Mouse (Mus musculus) midbrain, embryonic 16.5 days (tissue): ENCODE data around the gene Sh3kbp1. TPM values are rescaled to one million over a fixed set of nuclear protein-coding genes. Genes with fewer than 3 reads are reported as not detected.

Experiments
- ATAC-seq: fragments of 200-750 bp; cut with Nextera tagmentation; 2 replicates; pipeline ENCODE4 v1.8.0; 2017; ENCODE audit warnings: moderate TSS enrichment
- H3K27ac ChIP-seq: fragments of 300-500 bp; sonication (generic); 2 replicates; pipeline ENCODE4 v1.5.1; 2014; ENCODE audit warnings: mild to moderate bottlenecking, low read length, mixed read lengths
- H3K27me3 ChIP-seq: fragments of 300-500 bp; sonication (generic); 2 replicates; pipeline ENCODE4 v1.6.1; 2014; ENCODE audit warnings: low read depth, low read length, mixed read lengths; ENCODE audit not compliant: control insufficient read depth, insufficient read depth
- H3K36me3 ChIP-seq: fragments of 300-500 bp; sonication (generic); 2 replicates; pipeline ENCODE4 v1.6.1; 2014; ENCODE audit warnings: mild to moderate bottlenecking, low read length, moderate library complexity, mixed read lengths; ENCODE audit not compliant: control insufficient read depth, insufficient read depth
- H3K4me1 ChIP-seq: fragments of 300-500 bp; sonication (generic); 2 replicates; pipeline ENCODE4 v1.6.1; 2014; ENCODE audit warnings: mild to moderate bottlenecking, low read length, mixed read lengths; ENCODE audit not compliant: control insufficient read depth, insufficient read depth
- H3K4me2 ChIP-seq: fragments of 300-500 bp; sonication (generic); 2 replicates; pipeline ENCODE4 v1.6.1; 2014; ENCODE audit warnings: mild to moderate bottlenecking, low read length, mixed read lengths
- H3K4me3 ChIP-seq: fragments of 300-500 bp; sonication (generic); 2 replicates; pipeline ENCODE4 v1.5.1; 2014; ENCODE audit warnings: low read depth, mild to moderate bottlenecking, low read length, moderate library complexity, mixed read lengths
- H3K9ac ChIP-seq: fragments of 300-500 bp; sonication (generic); 2 replicates; pipeline ENCODE4 v1.6.1; 2014; ENCODE audit warnings: low read depth, low read length, mixed read lengths
- H3K9me3 ChIP-seq: fragments of 300-500 bp; sonication (generic); replicated peaks from 2 replicates; pipeline ENCODE4 v1.6.1; 2014; ENCODE audit warnings: mild to moderate bottlenecking, low read length, mixed read lengths; ENCODE audit not compliant: control insufficient read depth, poor library complexity, severe bottlenecking
- WGBS: fragments of 180-500 bp; shearing (Covaris S2); extraction: QIAGEN DNeasy Blood & Tissue Kit; methylation state at CpG from one replicate; pipeline ENCODE4 v1.1.7; 2014; 5-methylcytosine and 5-hydroxymethylcytosine counted together
- polyA plus RNA-seq: library from polyadenylated mRNA; unstranded; fragments of >200 nt; fragmentation: Nextera tagmentation; extraction: Ambion mirVana; gene quantifications from 2 replicates; pipeline ENCODE4 v1.2.1, GENCODE M21; 2015

Gene Sh3kbp1
- polyA plus RNA-seq, 1 experiment from 2014 or later: 46.3 TPM

DNA sequence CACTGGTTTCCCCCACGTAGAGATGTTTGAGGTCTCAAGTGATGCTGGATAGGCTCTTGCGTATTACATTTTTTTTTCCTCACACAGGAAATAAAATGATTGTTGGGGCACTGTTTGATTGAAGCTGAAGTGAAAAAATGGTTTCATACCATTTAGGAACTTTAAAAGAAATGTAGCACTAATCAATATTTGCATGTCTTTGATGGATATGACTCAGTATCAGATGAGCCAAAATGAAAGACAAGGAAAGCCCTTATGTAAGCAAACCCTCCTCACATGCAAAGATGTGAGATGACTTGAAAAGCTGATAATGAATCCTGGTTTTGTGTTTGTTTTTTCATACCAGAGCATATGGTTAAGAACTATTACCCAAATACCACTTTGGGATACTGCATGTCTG, 272.0 kb downstream of the Sh3kbp1 start:
- peaks cover 2% of the 10 kb centered on the region for H3K27me3 ChIP-seq
- H3K36me3 ChIP-seq: no peaks in the 10 kb centered on the region
- ATAC-seq: no peak
- WGBS: 72% methylated on average over 2 of the region's 2 CpGs
- H3K27ac ChIP-seq: no peak overlapping the region
- no peak overlapping the region for H3K9ac ChIP-seq
- no peaks in the 10 kb centered on the region for H3K9me3 ChIP-seq
- no peak overlapping the region for H3K4me2 ChIP-seq
- H3K4me1 ChIP-seq: no peaks in the 10 kb centered on the region
- H3K4me3 ChIP-seq: no peak overlapping the region

DNA sequence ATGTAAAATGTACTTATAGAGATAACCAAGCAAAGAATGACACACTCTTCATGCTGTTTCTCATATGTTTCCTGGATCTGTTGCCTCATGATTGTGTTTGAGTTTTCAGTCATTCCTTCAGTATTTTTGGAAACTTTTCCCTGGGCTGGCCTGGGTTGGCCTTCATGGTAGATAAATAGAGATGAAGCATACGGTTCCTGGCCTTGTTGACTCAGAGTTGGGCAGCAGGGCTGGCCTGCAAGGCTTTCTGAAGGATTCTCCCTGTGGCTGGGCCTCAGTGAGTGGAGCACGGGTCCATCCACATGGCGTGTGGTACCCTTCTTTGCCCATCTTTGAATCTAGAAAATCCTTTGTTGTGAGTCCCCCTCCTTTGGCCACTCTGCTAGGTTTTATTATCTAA, 276.3 kb downstream of the Sh3kbp1 start:
- WGBS: 81% methylated on average over 3 of the region's 3 CpGs
- no peak overlapping the region for H3K9ac ChIP-seq

DNA sequence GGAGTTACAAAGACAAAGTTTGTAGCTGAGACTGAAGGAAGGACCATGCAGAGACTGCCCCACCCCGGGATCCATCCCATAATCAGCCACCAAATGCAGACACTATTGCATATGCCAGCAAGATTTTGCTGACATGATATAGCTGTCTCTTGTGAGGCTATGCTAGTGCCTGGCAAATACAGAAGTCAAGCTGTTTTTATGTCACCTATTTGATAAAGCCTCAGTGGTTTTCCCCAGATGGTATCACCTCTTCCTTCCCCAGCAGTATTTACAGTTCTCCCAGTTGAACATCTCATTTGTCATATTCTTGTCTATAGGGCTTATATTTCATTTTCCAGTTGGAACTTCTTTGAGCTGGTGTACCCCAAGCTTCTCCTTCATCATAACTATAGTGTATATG, 280.6 kb downstream of the Sh3kbp1 start:
- Histone ChIP-seq H3K4me3 (no peak overlapping the region), H3K9me3 (no peaks in the 10 kb centered on the region), H3K27ac (no peak overlapping the region), H3K4me2 (no peak overlapping the region), H3K4me1 (no peaks in the 10 kb centered on the region), H3K9ac (no peak overlapping the region), H3K27me3 (peaks cover 2% of the 10 kb centered on the region), H3K36me3 (no peaks in the 10 kb centered on the region)
- no peak for ATAC-seq
- WGBS: 67% methylated on average over 1 of the region's 1 CpGs

More for the DNA sequence above, 276.3 kb downstream of the Sh3kbp1 start:
- no peak overlapping the region for H3K27ac ChIP-seq
- no peaks in the 10 kb centered on the region for H3K4me1 ChIP-seq
- no peak overlapping the region for H3K4me2 ChIP-seq
- H3K9me3 ChIP-seq: no peaks in the 10 kb centered on the region
- ATAC-seq: no peak
- H3K27me3 ChIP-seq: peaks cover 2% of the 10 kb centered on the region
- no peak overlapping the region for H3K4me3 ChIP-seq
- H3K36me3 ChIP-seq: no peaks in the 10 kb centered on the region

DNA sequence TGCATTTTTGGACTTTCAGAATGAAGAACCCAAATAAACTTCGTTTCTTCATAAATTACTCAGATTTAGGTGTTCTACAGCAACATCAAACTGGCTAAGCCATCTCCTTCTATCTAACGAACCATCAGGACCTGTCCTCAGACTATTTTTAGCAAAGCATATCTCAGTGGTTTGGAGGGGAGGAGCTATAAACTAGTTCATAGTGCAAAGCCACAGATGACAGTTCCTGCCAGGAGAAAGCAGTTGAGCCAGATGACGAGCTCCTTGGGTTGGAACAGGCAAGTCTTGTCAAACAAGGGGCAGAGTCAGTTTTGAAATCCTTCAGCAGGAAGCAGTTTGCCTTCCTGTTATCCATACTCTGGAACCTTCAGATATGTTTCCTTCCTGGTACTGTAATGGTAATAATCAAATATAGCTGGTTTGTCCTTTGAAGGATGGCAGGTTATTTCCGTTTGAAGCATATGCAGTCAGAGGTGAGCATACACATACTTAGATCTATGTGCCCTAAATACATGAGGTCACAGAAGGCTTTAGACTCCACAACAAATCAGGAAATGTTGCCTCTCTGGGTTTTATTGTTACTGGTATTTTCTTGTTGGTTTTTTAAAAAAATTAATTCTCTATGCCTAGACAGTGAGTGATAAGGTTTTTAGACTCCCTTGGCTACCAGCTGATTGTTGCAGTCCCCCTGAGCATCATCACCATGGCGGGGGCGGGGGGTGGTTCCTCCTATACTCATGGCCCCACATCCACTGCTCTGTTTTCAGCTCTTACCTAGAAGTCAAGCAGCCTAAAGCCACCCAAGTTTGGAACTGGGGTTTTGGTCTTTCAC, 282.6 kb downstream of the Sh3kbp1 start:
- ATAC-seq: no peak
- Histone ChIP-seq H3K27me3 (no peaks in the 10 kb centered on the region; the same call in 1 of the 2 replicates), H3K9me3 (no peaks in the 10 kb centered on the region), H3K4me3 (no peak overlapping the region), H3K9ac (no peak overlapping the region), H3K27ac (no peak overlapping the region), H3K36me3 (no peaks in the 10 kb centered on the region), H3K4me1 (no peaks in the 10 kb centered on the region), H3K4me2 (no peak overlapping the region)
- WGBS: 87% methylated on average over 6 of the region's 6 CpGs

DNA sequence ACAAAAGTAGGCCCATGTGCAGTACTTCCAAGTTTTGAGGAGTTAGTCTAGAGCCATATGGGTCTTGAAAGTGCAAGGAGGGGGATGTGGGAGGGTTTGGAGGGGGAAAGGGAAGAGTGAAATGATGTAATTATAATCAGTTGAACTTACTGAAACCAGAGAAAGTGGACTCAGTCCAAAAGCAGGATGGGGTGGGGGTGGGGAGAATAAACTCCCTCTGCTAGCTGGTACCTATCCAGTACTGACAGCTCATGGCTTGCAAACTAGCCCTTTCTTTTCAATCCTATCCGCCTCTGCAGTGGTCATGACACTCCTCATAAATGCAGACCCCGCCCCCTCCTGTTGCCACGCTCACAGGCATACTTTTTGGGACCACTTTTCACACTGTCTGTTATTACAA, 283.5 kb downstream of the Sh3kbp1 start:
- no peak for ATAC-seq

DNA sequence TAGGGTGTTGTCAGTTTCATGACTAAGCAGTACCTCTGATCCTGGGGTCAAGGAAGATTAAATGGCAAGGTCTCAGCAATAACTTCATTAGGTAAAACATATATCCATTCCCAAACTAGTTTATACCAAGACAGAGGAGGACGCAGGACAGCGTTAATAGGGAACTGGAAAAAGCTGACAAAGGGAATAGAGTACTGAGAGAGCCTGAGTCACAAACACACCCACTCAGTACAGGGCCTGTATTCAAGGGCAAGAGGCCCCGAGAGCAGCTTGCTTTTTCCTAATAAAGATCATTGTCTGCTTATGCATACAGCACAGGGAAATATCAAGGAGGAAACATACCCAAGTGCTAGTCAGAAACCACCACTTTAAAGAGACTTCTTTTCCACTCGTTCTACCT, 284.5 kb downstream of the Sh3kbp1 start:
- no peak overlapping the region for H3K4me2 ChIP-seq
- no peaks in the 10 kb centered on the region for H3K9me3 ChIP-seq
- H3K4me1 ChIP-seq: no peaks in the 10 kb centered on the region
- 84% methylated on average over 4 of the region's 4 CpGs for WGBS
- H3K36me3 ChIP-seq: no peaks in the 10 kb centered on the region
- no peak overlapping the region for H3K4me3 ChIP-seq
- H3K27me3 ChIP-seq: no peaks in the 10 kb centered on the region
- ATAC-seq: no peak
- H3K27ac ChIP-seq: no peak overlapping the region
- H3K9ac ChIP-seq: no peak overlapping the region

More for the DNA sequence above, 283.5 kb downstream of the Sh3kbp1 start:
- Histone ChIP-seq H3K4me1 (no peaks in the 10 kb centered on the region), H3K9me3 (no peaks in the 10 kb centered on the region), H3K27me3 (no peaks in the 10 kb centered on the region; the same call in 1 of the 2 replicates), H3K27ac (no peak overlapping the region), H3K9ac (no peak overlapping the region), H3K4me2 (no peak overlapping the region), H3K4me3 (no peak overlapping the region), H3K36me3 (no peaks in the 10 kb centered on the region)
- 60% methylated on average over 3 of the region's 3 CpGs for WGBS

DNA sequence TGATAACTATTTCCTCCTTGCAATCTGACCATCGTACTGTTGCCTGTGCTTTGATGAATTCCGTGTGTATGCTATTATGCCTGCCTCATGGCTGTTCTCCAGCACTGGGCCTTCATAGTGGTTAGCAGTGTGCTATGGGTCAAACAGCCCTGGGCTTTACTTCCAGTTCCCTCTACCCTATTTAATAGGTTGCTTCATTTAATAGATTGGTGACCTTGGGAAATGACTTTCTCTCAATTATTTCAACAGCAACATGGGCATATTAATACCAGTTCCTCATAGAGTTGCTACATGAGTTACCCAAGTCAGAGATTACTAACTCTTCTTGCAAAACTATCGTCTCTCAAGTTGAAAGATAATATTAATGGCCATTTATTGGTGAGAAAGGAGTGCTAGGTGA, 285.0 kb downstream of the Sh3kbp1 start:
- H3K9me3 ChIP-seq: no peaks in the 10 kb centered on the region
- H3K4me3 ChIP-seq: no peak overlapping the region
- 78% methylated on average over 3 of the region's 3 CpGs for WGBS
- no peaks in the 10 kb centered on the region for H3K36me3 ChIP-seq
- H3K9ac ChIP-seq: no peak overlapping the region
- no peaks in the 10 kb centered on the region for H3K4me1 ChIP-seq
- H3K4me2 ChIP-seq: no peak overlapping the region
- no peak for ATAC-seq
- H3K27ac ChIP-seq: no peak overlapping the region
- H3K27me3 ChIP-seq: no peaks in the 10 kb centered on the region

DNA sequence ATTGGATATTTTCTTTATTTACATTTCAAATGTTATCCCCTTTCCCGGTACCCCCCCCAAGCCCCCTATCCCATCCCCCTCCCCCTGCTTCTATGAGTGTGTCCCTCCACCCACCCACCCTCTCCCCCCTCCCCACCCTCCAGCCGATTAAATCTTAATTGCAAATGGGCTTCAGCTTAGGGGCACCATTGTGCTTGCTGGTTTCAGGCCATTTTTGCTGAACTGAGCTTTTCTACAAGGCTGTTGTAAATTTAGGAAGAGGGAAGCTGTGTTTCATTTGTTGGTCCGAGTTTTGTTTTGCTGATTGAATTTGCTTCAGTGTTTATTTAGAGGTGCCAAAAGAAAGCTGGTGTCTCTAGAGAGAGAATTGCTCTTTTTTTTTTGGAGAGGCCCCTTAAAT, 286.4 kb downstream of the Sh3kbp1 start:
- no peak overlapping the region for H3K4me2 ChIP-seq
- 25% methylated on average over 3 of the region's 3 CpGs for WGBS

DNA sequence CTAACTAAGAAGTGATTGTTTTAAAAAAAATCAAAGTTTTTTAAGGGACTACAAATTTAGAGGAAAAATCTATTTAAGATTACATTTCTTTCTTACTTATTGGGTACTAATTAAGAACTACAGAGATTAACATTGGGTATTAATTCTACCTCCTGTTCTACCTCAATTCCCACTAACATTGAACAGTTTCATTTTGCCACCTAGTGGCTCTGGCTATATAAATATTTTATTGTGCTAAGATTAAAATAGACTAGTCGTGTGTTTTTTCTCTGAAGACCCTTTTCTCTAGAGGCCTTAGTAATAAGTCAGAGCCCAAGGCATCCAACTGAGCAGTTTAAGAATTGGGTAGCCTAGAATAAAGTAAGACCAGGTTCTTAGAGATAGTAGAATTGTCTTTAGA, 288.1 kb downstream of the Sh3kbp1 start:
- WGBS: 28% methylated on average over 1 of the region's 1 CpGs
- H3K27me3 ChIP-seq: peaks cover 3% of the 10 kb centered on the region; the same call in 1 of the 2 replicates
- no peaks in the 10 kb centered on the region for H3K36me3 ChIP-seq
- H3K9me3 ChIP-seq: no peaks in the 10 kb centered on the region
- H3K4me1 ChIP-seq: no peaks in the 10 kb centered on the region
- no peak for ATAC-seq
- no peak overlapping the region for H3K4me2 ChIP-seq
- H3K4me3 ChIP-seq: no peak overlapping the region
- no peak overlapping the region for H3K9ac ChIP-seq
- no peak overlapping the region for H3K27ac ChIP-seq

More for the DNA sequence above, 286.4 kb downstream of the Sh3kbp1 start:
- Histone ChIP-seq H3K9ac (no peak overlapping the region), H3K27ac (no peak overlapping the region), H3K9me3 (no peaks in the 10 kb centered on the region), H3K27me3 (peaks cover 3% of the 10 kb centered on the region; the same call in 1 of the 2 replicates), H3K4me3 (no peak overlapping the region), H3K4me1 (no peaks in the 10 kb centered on the region), H3K36me3 (no peaks in the 10 kb centered on the region)
- no peak for ATAC-seq
